Mouse (Mus musculus) gastrocnemius, postnatal 14 days (tissue): ENCODE measurements around the gene Wbp1. TPM values are rescaled to one million over a fixed set of nuclear protein-coding genes. Genes with fewer than 3 reads are reported as not detected.

Experiments used
- DNase-seq: peaks from one replicate; pipeline ENCODE4 v3.0.0; 2021; ENCODE audit warnings: mixed read lengths
- intact Hi-C: fragments of 180-260 bp; cut with DNase I; formaldehyde crosslinking; loops from one replicate; pipeline ENCODE4 v1.15.1; 2025; ENCODE audit warnings: low total_unique reads
- total RNA-seq, 2 experiments: library from RNA; stranded (reverse); gene quantifications; 2 replicates each; pipeline ENCODE4 v1.2.3; 2021

The Wbp1 gene
- total RNA-seq, 2 experiments from 2014 or later: 48.2 to 50.5 TPM

DNA sequence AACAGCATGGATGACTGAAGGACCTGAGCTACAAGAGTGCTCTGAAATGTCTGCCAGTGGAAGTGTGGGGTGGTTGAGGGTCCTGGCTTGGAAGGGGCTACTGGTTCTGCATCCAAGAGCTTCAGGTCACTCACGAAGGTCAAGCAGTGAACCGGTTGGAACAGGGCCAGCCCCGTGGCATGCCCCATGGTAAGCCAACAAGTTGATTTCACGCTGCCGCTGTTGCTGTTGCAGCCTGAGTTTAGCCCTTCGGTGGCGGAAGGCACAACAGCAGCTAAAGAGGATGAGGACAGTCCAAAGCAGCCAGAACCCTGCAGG, 1.7 kb downstream of the Wbp1 start:
- intact Hi-C loops: loop anchor here (5.0 kb wide), 1 partner anchor 43 kb away; no protein-coding TSS in a partner anchor
- no peak for DNase-seq

DNA sequence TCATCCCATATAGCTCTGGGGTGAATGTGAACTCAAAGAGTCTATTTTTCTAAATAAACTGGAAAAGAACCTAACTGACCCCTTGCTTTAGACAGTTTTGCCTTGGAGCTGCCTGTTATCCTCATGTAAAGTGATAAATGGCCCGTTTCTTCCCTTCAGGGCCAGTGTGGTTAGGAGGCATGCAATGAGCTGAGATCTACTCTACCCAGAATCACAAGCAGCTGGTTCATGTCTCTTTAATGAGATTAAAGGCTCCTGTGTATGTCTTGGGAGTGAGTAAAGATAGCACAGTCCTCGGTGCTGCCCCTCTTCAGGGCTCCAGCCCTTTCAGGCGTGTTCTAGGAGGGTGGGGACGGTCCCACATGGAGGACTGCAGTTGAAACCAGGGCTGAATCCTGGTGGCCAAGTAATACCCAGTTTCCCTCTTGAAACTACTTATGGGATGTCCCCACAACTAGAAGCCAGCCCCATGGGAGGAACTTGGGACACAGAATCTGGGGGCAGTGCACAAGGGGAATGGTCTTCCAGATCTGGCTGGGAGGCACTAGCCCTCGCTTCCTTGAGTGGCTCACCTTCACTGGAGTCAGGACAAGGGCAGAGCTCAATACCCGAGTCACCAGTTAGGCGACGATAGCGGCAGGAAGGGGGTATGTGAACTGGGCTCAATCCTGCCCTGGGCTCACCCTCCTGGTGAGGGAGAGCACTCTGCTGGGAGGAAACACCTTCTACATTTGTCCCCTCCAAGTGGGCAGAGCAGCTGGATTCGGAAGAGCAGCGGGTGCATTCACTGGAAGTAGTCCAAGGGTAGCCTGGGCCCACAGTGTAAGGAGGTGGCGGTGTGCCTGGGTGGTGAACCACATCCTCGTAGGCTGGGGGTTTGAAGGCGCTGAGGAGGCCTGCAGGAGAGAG, 2.3 kb downstream of the Wbp1 start:
- intact Hi-C loops: loop anchor here (5.0 kb wide), 1 partner anchor 43 kb away; no protein-coding TSS in a partner anchor
- DNase-seq: no peak

DNA sequence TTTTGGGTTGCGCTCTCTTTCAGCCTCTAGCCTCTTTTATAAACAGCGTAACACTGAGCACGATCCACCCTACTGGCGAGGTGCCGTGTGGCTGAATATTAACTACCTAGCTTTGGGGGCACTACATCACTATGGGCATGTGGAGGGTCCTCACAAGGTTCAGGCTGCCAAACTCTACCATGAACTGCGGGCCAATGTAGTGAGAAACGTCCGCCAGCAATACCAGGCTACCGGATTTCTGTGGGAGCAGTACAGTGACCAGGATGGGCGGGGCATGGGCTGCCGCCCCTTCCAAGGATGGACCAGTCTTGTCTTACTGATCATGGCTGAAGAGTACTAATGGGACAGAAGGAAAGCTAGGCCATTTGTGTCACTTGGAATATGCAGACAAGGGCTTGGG, 3.0 kb downstream of the Wbp1 start:
- no peak for DNase-seq
- intact Hi-C loops: loop anchor here (5.0 kb wide), 1 partner anchor 44 kb away; no protein-coding TSS in a partner anchor

DNA sequence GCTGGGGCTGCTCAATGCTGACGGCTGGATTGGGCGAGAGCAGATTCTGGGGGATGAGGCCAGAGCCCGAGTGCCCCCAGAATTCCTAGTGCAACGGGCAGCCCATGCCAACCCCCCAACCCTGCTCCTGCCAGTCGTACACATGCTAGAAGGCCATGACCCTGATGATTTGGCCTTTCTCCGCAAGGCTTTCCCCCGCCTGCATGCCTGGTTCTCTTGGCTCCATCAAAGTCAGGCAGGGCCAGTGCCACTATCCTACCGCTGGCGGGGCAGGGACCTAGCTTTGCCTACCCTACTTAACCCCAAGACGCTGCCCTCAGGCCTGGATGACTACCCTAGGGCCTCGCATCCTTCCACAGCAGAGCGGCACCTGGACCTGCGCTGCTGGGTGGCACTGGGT, 3.7 kb downstream of the Wbp1 start:
- intact Hi-C loops: loop anchor here (5.0 kb wide), 1 partner anchor 45 kb away; no protein-coding TSS in a partner anchor
- no peak for DNase-seq

DNA sequence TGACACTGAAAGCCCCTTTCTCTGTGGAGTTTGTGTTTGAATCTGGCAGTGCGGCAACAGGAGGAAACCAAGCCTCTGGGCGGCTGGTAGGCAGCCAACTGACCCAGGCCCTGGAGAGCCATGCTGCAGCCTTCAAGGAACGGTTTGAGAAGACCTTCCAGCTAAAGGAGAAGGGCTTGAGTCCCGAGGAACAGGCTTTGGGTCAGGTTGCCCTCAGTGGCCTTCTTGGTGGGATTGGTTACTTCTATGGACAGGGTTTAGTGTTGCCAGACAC, 4.3 kb downstream of the Wbp1 start:
- DNase-seq: no peak
- intact Hi-C loops: loop anchor here (5.0 kb wide), 1 partner anchor 45 kb away; no protein-coding TSS in a partner anchor

DNA sequence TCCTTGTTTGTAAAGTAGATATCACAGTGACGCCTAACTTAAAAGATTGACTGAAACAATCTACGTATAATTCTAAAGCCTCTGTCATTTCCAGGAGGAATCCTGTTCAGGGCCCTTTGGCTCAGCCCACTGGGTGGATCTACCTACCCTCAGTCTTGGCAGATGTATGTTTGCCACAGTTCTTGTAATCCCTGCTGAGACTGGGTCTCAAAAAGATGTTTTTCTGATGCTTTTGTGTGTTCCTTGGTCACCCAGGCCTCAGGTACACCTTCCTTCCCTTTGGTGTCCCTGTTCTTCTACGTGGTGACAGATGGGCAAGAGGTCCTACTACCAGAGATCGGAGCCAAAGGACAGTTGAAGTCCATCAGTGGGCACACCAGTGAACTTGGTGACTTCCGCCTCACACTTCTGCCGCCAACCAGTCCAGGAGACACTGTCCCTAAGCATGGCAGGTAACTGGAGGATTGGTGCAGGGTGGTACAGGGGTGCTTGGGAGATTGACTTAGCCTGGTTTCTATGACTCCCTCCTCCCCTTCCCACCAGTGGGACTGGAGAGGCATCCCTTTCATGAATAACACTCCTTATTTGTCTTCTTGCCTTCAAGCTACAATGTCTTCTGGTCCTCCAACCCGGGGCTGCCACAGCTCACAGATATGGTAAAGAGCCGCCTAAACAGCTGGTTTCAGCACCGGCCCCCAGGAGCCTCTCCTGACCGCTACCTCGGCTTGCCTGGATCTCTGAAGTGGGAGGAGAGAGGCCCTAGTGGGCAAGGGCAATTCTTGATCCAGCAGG, 4.8 kb downstream of the Wbp1 start:
- no peak for DNase-seq
- intact Hi-C loops: loop anchor here (5.0 kb wide), 1 partner anchor 46 kb away; no protein-coding TSS in a partner anchor

DNA sequence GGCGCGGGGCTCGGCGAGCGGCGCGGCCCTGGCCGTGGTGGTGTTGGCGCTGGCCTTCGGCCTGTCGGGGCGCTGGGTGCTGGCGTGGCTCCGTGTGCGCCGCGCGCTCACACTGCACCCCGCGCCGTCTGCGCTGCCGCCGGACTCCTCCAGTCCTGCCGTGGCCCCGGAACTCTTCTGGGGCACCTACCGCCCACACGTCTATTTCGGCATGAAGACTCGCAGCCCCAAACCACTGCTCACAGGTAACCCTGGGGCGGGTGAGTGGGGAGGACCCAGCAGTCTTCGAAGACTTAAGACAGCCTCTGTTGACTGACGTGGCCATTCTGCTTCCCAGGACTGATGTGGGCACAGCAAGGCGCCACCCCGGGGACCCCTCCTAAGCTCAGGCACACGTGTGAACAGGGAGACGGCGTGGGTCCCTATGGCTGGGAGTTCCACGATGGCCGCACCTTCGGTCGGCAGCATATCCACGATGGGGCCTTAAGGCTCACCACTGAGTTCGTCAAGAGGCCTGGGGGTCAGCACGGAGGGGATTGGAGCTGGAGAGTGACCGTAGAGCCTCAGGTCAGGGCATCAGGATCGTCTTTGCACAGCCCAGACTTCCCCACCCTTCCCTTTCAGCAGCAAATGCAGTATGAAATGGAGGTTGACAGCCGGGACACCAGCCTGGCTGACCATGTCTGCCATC, 5.5 kb downstream of the Wbp1 start:
- no peak for DNase-seq
- intact Hi-C loops: loop anchor here (5.0 kb wide), 1 partner anchor 46 kb away; no protein-coding TSS in a partner anchor

DNA sequence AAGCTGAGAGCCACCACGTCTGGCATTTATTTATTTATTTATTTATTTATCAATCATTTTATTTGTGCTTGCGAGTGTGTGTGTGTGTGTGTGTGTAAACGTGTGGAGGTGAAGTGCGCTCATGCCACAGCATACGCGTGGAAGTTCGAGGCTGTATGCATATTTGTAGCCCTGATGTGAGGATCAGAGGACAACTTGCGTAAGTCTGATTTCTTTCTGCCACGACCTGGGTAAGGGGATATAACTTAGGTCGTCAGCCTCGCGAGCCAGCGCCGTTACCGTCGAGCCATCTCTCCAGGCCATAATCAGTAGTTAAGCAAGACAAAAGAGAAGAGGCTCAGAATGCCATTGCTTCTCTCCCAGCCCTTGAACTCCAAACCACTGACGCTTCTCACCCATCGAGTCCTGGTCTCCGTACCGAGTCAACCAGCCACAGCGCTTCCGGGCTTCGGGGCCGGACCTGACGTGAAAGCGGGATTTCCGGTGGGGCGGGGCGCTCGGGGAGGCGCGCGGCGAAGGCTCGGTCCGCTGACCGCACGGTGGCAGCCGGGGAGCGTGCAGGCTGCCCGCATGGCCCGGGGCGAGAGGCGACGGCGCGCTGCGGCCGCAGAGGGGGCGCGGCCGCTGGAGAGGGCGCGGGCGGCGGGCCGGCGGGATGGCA, 6.2 kb downstream of the Wbp1 start, which contains the start of gene Mogs:
Mogs (plus strand) TSS at position 486 of the 661 bp plus-strand sequence.
- intact Hi-C loops: loop anchor here (5.0 kb wide), 1 partner anchor 47 kb away; no protein-coding TSS in a partner anchor
- peak; percentile 96 for DNase-seq

DNA sequence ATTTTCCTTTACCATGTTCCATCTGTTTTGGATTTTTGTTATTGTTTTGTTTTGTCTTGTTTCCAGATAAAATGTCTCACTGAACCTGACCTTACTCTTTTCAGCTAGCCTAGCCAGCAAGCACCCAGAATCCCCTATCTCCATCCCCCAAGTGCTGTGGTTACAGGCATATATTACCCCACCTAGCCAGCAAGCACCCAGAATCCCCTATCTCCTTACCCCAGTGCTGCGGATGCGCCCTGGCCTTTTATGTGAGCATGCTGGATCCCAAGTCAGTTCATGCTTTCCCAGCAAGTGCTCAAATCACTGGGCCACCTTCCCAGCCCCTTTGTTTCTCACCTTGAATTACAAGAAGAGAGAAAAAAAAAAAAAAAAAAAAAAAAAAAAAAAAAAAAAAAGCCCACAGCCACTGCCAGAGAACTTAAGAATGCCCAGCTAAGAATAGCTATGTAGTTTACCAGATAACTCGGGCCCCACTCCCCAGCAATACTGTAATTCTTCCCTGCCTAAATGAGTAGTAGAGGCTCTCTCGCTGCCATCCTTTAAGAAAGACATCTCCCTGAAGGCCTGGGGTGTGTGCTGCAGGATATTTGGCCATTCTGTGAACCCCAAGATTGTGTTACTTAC, 9.7 kb downstream of the Wbp1 start:
- intact Hi-C loops: no loop called here
- no peak for DNase-seq

DNA sequence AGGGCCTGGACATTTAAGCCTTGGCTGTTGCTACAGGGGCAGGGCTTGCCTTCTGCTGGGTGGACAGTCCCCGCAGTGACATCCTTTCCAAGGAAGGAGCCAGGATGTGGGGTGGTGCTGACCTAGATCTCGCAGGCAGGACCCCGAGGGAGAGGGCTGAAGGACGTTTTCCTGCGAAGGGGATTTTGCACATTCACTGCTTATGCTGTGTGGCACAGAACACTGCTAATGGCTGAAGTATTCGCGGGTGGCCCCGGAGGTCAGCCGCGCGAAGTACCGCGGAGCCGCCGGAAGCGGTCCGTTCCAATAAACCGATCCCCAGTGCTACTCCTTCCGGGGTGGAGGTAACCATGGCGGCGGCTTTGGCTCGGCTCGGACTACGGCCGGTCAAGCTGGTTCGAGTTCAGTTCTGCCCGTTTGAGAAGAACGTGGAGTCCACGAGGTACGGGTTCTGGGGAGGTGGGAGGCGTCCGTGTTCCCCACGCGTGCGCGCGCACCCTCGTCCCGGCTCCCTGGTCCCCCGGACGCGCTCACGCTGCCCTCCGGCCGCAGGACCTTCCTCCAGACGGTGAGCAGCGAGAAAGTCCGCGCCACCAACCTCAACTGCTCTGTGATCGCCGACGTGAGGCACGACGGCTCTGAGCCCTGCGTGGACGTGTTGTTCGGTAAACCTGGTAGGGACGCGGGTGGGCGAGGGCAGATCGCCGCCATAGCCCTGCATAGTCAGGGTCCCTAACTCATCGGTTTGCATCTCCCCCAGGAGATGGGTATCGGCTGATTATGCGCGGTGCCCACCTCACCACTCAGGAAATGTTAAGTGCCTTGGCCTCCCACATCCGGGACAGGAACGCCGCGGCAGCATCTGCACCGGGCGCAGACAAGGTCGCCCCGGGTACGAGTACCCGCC, 12.3 kb downstream of the Wbp1 start, which contains the start of gene Mrpl53:
Mrpl53 (plus strand) TSS at position 279 of the 907 bp plus-strand sequence.
- intact Hi-C loops: no loop called here
- peak; percentile 83 for DNase-seq

DNA sequence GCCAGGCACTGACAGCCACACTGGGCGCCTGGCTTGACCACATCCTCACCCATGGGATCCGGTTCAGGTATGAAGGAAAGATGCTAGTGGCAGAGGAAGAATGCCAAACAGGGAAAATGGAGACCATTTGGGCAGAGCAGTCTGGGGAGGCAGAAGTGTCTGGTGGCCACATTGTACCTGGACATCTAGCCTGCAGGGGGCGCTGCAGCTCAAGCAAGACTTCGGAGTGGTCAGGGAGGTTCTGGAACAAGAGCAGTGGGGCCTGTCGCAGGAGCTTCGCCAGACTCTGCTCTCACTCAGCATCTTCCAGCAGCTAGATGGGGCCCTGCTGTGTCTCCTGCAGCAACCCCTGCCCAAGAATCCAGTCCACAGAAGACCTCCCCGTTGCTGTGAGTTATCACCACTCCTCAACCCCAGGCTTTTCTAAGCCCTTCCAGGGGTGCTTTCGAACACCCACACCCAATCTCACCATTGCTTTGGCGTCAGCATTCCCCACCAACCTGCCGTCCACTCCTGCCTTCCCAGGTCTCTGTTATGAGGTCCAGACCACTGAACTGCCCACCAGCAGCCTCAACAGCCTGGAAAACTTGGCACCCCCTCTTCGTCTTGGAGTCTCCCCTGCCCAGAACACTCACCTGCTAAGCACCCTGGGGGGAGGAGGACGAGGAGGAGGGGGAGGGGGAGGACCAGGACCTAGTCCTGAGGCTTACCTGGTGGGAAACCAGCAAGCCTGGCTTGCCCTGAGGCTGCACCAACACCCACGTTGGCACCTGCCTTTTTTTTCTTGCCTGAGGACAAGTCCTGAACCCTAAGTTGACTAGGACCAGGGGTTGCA, 13.6 kb downstream of the Wbp1 start:
- intact Hi-C loops: no loop called here
- DNase-seq: peak; percentile 84

DNA sequence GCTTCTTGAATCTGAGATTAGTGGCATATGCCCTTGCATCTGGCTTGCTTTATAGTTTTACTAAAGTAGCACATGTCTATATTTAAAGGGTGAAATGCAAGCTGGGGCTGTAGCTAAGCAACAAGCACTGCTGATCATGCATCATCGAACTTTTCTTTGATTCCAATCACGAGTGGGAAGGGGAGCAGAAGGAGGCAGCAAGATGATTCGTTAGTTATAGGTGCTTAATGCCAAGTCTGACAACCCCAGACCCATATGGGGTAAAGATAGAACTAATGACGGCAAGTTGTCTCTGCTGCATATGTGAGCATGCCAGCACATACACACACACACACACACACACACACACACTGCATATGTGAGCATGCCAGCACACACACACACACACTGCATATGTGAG, 17.2 kb downstream of the Wbp1 start:
- intact Hi-C loops: loop anchor here (5.0 kb wide), 1 partner anchor 102 kb away; no protein-coding TSS in a partner anchor
- no peak for DNase-seq

DNA sequence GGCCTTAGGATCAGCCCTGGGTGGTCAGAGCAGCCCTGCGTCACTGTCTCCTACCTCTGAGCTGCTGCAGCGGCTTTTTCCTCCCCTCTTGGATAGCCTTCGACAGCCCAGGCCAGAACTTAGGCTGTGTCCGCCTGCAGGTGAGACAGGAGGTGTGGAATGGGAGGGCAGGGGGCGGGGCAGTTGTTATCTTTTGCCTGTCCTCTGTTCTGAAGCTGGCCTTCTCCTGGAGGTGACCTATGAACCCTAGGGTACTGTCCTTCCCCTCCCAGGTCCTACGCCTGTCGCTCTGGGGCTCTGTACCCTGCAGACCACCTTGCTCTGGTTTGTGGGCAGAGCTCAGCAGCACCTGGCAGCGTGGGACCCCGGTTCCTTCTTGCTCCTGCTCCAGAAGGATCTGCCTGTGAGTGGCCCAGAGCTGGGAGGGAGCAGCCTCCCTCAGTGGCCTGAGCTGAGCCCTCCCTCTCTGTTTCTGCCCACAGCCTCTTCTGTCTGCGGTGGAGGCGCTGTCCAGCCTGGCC, 18.2 kb downstream of the Wbp1 start:
- intact Hi-C loops: loop anchor here (5.0 kb wide), 1 partner anchor 101 kb away; no protein-coding TSS in a partner anchor
- DNase-seq: no peak

DNA sequence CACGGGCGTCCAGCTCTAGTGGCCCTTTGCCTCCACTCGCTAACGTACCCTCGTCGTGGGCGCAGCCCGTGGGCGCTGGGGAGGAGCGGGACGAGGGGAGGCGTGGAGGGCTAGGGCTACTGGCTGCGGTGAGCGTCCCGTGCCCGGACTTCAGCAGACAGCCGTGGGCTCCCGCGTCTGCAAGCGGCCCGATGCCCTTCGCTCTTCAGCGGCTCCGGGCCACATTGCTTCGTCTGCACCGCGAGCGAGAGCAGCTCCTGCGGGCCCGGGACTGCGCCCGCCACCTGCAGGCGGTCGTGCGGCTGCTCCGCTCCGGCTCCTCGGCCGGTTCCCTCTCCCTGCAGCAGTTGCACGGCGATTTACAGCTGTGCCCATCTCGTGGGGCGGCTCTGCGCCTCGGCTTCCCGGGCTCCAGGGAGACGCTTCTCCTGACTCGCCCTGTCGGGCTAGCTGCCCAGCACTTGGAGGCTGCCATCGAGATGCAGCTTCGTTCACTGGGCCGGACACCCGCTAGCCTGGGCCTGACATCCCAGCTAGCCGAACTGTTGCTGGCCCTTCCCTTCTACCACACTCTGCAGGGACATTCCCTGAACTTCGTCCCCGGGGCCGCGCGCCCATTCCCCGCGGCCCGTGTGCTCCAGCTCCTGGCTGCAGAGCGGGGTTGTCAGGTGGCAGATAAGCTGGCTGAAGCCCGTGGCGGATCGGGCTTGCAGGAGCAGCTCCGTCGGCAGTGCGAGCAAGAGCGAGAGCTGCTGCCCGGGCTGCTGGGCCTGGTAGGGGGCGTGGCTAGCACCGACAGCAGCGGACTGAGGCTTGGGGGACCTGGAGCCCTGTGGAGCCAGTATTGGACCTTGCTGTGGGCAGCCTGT, 19.4 kb downstream of the Wbp1 start:
- intact Hi-C loops: loop anchor here (5.0 kb wide), 1 partner anchor 100 kb away; no protein-coding TSS in a partner anchor
- peak; percentile 76 for DNase-seq

DNA sequence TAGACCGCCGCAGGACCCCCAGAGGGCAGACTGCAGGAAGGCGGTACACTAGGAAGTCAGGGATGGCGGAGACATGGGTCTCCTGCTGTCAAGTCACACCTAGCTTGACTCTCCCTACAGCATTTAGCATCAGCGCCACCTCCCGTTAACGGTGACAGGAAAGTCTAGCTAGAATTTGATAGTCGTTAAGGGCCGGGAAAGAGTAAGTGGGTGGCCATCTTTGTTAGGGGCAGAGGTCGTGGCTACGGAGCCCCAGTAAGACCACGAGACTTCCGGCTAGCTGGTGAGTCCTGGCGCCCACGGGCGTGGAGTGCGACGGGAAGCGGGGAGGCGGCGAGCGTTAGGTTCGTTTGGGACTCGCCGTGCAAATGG, 20.1 kb downstream of the Wbp1 start, which contains the start of the genes Ccdc142 and Gm42688:
Ccdc142 (plus strand) TSS at position 286 of the 372 bp plus-strand sequence.
Gm42688 (plus strand) TSS at position 302 of the 372 bp plus-strand sequence.
- peak; percentile 88 for DNase-seq
- intact Hi-C loops: loop anchor here (5.0 kb wide), 1 partner anchor 99 kb away; no protein-coding TSS in a partner anchor
